Mouse (Mus musculus) adrenal gland (tissue): ENCODE data around the gene Pgap2.
"Not testable (repeated sequence)": the region's sequence is repeated elsewhere in the genome, so short reads cannot be mapped to it uniquely, and the experiment has no call there.

Experiments
- intact Hi-C: fragments of 180-260 bp; cut with DNase I; formaldehyde crosslinking; loops from one replicate; pipeline ENCODE4 v1.15.1; 2025

The Pgap2 gene

DNA sequence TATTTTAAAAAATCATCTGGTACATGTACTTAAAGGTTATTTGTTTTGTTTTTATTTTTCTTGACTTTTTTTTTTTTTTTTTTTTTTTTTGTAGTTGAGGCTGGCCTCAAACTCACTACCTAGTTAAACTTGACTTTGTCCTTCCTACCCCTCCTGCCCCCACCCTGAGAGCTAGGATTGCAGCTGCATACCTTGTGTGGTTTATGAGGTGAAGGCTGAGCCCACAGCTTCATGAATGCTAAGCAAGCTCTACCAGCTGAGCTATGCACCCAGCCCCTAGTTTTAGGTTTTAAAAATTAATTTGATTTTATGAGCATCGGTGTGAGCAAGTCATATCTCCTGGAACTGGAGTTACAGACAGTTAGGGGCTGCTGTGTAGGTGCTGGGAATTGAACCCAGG is 50.5 kb downstream of the Pgap2 start:
- intact Hi-C loops, result no loop called here

DNA sequence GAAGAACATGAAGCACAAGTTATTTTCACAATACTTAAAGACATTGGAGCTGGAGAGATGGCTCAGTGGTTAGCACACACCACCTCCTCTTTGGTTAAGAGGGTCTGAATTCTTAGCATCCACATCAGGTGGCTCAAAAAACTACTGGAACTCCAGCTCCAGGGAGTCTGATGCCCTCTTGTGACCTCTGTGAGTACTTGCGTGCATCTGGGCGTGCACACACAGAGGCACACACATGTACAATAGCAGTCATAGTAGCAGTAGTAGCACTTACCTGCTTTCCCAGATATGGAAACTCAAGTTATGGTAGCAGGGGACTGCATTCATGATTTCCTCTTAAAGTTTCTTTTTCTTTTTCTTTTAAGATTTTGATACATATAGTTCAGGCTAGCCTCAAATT is 53.0 kb downstream of the Pgap2 start:
- intact Hi-C loops, result no loop called here

DNA sequence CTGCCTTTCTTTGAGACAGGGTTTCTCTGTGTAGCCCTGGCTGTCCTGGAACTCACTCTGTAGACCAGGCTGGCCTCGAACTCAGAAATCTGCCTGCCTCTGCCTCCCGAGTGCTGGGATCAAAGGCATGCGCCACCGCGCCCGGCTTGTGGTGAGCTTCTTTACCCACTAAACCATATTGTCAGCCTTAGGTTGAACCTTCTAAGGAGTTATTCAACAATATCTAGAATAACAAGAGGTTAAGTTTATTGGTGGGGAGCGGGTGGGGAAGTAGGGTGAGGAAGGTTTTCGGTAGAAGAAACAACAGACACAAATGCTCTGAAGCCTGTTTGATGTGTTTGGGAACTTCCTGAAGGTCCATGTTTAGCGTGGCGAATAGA is 56.0 kb downstream of the Pgap2 start:
- intact Hi-C loops, result not testable (repeated sequence)

DNA sequence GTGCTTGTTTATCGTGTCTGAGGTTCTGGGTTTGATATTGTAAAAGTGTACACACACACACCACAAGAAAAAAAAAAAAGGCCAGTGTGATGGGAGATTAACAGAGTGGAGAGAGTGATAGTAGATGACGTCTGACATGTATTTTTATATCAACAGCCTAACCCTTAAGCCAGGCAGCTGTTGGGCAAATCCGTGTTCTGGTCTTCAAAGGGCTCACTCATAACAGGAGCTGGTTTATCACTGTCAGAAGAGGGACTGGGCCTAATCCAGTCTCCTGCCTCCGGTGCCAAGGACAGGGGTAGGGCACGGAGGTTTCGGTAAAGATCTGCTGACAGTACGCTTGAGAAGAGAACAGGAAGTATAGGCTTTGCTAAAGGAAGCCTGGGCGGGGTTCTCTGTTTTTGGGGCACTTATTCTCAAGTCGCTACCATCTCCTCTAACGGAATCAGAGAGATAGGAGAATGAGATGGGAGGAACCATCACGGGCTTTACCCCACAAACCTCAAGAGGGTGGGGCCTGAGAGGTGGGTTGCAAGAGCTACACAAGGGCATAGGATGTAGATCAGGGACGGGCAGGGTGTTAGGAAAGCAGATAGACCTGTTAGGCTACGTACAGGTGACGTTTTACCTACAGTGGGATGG is 56.5 kb downstream of the Pgap2 start:
- intact Hi-C loops, result loop anchor here (1.0 kb wide), 1 partner anchor 151 kb away; no protein-coding TSS in a partner anchor

DNA sequence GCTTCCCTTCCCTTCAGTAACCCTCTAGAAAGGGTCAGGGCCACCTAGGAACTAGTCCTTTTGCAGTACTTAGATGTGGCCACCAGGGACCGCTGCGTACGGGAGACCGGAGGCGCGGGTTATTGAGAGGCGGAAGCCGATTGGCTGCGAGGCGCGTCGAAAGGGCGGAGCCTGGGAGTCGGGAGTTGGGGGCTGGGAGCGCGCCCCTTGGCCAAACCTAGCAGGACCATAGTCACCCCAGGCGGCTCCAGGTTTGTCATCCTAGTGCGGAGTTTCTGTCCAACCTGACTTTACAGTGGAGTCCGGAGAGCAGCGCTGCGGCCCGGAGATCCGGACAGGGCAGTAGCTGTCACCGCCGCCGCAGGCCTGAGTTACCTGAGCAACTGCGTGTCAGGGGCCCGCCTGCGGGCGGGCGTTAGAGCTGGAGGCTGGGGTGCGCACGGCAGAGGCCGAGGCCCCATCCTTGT is 57.1 kb downstream of the Pgap2 start:
- intact Hi-C loops, result loop anchor here (1.0 kb wide), 1 partner anchor 150 kb away; no protein-coding TSS in a partner anchor

DNA sequence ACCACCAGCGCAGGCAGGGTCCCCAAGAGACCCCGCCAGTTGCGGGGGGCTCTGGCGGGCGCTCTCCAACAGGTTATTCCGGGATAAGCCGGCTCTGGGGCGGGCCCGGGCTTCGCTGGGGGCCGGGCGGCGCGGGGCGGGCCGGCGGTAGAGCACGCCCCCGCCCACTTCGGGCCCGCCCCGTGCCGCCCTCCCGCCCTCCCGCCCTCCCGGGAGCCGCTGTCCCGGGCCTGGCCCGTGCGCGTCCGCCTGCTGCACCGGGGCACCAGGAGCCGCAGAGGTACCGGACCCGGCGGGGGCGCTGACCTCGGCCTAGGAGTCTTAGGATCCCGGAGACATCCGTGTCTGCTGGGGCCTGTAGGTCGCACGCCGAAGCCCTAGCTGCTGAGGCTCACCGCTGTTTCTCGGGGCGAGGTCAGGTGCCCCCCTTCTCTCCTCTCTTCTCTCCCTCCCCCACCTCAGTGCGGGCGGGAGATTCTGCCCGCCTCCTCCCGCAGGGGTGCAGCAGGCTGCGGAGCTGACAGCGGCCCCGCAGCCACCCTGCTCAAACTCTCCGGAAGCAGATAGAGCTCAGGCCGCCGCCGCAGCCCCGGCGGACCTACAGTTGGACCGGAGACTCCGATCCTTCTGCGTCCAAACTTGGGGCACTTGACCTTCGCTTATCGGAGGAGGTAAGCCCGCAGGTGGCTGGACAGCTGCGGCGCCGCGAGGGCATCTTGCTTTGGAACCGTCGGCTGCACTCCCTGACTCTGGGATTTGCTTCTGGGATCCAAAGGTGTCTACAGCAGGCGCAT is 57.8 kb downstream of the Pgap2 start, which contains the start of gene Stim1:
Gene Stim1 (plus strand): TSS at position 206 of the 794 bp plus-strand sequence.
- intact Hi-C loops, result loop anchor here (1.0 kb wide), 1 partner anchor 150 kb away; no protein-coding TSS in a partner anchor

DNA sequence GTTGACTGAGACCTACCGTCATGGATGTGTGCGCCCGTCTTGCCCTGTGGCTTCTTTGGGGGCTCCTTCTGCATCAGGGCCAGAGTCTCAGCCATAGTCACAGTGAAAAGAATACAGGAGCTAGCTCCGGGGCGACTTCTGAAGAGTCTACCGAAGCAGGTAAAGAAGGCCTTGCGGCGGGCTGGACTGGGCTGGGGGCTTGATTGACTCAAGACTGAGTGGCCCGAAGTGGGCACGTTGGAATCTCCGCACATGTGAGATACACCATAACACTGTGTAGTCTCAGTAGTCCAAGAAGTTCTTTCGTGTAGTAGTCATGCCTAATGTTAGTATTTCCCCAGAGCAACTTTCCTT is 58.4 kb downstream of the Pgap2 start:
- intact Hi-C loops, result no loop called here

DNA sequence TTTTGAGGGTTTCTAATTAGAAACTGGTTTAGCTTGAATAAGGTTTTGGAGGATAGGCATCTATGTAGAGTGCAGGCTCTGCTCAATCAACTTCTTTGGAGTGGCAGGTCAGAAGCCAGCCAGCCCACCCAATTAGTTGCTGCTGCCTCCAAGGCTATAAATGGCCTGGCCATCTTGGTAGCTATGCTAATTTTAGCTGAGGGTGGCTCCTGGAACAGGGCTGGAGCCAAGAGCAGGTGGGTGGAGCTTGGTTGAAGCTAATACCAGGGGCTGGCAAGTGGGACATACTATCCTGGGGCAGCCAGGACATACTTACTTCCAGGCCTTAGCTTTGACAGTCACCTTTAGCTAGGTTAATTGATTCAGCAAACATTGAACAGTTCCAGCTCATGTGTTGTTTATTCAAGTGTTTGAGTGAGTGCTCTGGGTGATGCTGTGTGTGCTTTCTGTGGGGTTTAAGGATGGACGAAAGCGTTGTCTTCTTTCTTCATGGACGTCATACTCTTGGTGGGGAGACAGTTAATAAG is 62.5 kb downstream of the Pgap2 start:
- intact Hi-C loops, result no loop called here

DNA sequence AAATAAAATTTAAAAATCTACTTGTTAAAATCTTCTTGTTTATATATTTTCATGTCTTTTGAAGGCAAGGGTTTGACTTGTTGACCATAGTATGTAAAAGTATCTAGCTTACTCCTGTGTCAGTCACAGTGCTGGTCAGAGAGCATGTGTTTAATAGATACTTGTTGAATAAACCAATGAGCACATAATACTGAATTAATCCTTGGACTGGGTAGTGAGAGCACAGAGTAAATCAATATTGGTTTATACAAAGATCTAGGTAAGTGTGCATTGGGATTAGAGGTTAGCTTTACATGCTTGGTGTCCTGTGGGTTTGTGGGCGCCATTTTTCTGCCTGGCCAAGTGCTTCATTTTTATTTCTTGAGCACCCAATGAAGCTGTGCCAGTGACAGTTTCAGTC is 71.4 kb downstream of the Pgap2 start:
- intact Hi-C loops, result no loop called here

DNA sequence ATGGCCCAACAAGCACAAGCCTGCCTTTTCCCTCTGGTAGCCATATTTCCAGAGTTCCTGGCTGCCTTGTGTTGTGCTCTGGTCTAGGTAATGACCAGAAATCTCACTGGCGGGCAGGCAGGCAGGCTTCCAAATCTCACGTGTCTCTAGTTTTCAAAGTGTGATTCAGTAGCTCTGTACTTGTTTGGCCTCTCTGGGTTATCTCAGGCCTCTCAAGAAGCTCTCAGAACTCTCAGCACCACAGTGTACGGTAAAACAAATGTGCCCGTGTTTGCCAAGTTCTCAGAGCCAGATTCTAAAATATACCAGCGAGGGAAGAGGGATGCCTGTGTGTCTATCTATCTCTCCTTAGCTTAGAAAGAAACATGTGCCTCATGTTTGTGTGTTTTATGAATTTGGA is 72.3 kb downstream of the Pgap2 start:
- intact Hi-C loops, result no loop called here
